Mouse (Mus musculus) midbrain, embryonic 15.5 days (tissue): Measurements from ENCODE around the gene Aes. TPM values are rescaled to one million over a fixed set of nuclear protein-coding genes. Genes with fewer than 3 reads are reported as not detected.
A peak's percentile ranks its signal among the peaks of the same experiment; 100 is the strongest.

Experiments
- ATAC-seq: fragments of 200-750 bp; cut with Nextera tagmentation; replicated peaks from 2 replicates; pipeline ENCODE4 v1.8.0; 2017; ENCODE audit warnings: moderate TSS enrichment
- H3K27ac ChIP-seq: fragments of 300-500 bp; sonication (generic); 2 replicates; pipeline ENCODE4 v1.5.1; 2015; ENCODE audit warnings: mild to moderate bottlenecking, inconsistent platforms
- H3K27me3 ChIP-seq: fragments of 300-500 bp; sonication (generic); replicated peaks from 2 replicates; pipeline ENCODE4 v1.6.1; 2015; ENCODE audit warnings: inconsistent platforms
- H3K36me3 ChIP-seq: fragments of 300-500 bp; sonication (generic); replicated peaks from 2 replicates; pipeline ENCODE4 v1.6.1; 2015; ENCODE audit warnings: inconsistent platforms
- H3K4me1 ChIP-seq: fragments of 300-500 bp; sonication (generic); 2 replicates; pipeline ENCODE4 v1.6.1; 2015; ENCODE audit warnings: inconsistent platforms
- H3K4me2 ChIP-seq: fragments of 300-500 bp; sonication (generic); 2 replicates; pipeline ENCODE4 v1.6.1; 2015; ENCODE audit warnings: inconsistent platforms, mild to moderate bottlenecking, moderate library complexity
- H3K4me3 ChIP-seq: fragments of 300-500 bp; sonication (generic); 2 replicates; pipeline ENCODE4 v1.5.1; 2015; ENCODE audit warnings: mild to moderate bottlenecking, inconsistent platforms
- H3K9ac ChIP-seq: fragments of 300-500 bp; sonication (generic); 2 replicates; pipeline ENCODE4 v1.6.1; 2015; ENCODE audit warnings: mild to moderate bottlenecking, inconsistent platforms
- H3K9me3 ChIP-seq: fragments of 300-500 bp; sonication (generic); 2 replicates; pipeline ENCODE4 v1.6.1; 2016; ENCODE audit warnings: inconsistent platforms
- WGBS: fragments of 180-500 bp; shearing (Covaris S2); methylation state at CpG from one replicate; pipeline ENCODE4 v1.1.7; 2015; ENCODE audit warnings: mixed read lengths; 5-methylcytosine and 5-hydroxymethylcytosine counted together
- polyA plus RNA-seq: library from polyadenylated mRNA; unstranded; fragments of >200 nt; fragmentation: Nextera tagmentation; extraction: Ambion mirVana; gene quantifications from 2 replicates; pipeline ENCODE4 v1.2.1, GENCODE M21; 2015

Gene Aes
- polyA plus RNA-seq, result 802 and 851 TPM in 2 replicates

- Histone ChIP-seq H3K9me3 (no peaks in the 10 kb centered on the region), H3K27ac (peak within 1 kb of the TSS; percentile 87), H3K36me3 (no peaks in the 10 kb centered on the region), H3K4me3 (peak within 1 kb of the TSS; percentile 95), H3K4me2 (peak within 1 kb of the TSS; percentile 89), H3K4me1 (peaks cover 40% of the 10 kb centered on the region), H3K9ac (peak within 1 kb of the TSS; percentile 99), H3K27me3 (no peaks in the 10 kb centered on the region)
- 1% methylated on average over 51 of the region's 53 CpGs for WGBS
- ATAC-seq, result peak; percentile 57
Observed at GRCm38 (mm10) chr10:81559163-81559626, at the start of gene Aes. Aes (plus strand) TSS chr10:81559488.

GRCm38 (mm10) chr10:81510246-81510810 is 49.0 kb upstream of the Aes start:
- Histone ChIP-seq H3K27ac (no peak overlapping the region), H3K27me3 (no peaks in the 10 kb centered on the region; the same call in 1 of the 2 replicates), H3K9ac (no peak overlapping the region), H3K4me3 (no peak overlapping the region), H3K4me1 (no peaks in the 10 kb centered on the region), H3K36me3 (no peaks in the 10 kb centered on the region), H3K4me2 (no peak overlapping the region), H3K9me3 (no peaks in the 10 kb centered on the region)
- no peak for ATAC-seq
- 80% methylated on average over 14 of the region's 14 CpGs for WGBS

- Histone ChIP-seq H3K9me3 (no peaks in the 10 kb centered on the region), H3K9ac (no peak overlapping the region), H3K27me3 (peaks cover 4% of the 10 kb centered on the region; the same call in 1 of the 2 replicates), H3K4me2 (no peak overlapping the region), H3K4me3 (no peak overlapping the region), H3K27ac (no peak overlapping the region), H3K4me1 (no peaks in the 10 kb centered on the region), H3K36me3 (no peaks in the 10 kb centered on the region)
- no peak for ATAC-seq
- 86% methylated on average over 5 of the region's 5 CpGs for WGBS
Observed at GRCm38 (mm10) chr10:81513798-81514197, 45.5 kb upstream of the Aes start.

GRCm38 (mm10) chr10:81517227-81517626 is 42.1 kb upstream of the Aes start:
- H3K4me3 ChIP-seq, result no peak overlapping the region
- H3K4me1 ChIP-seq, result no peaks in the 10 kb centered on the region
- H3K9ac ChIP-seq, result no peak overlapping the region
- ATAC-seq, result no peak
- H3K27me3 ChIP-seq, result peaks cover 4% of the 10 kb centered on the region; the same call in 1 of the 2 replicates
- no peak overlapping the region for H3K4me2 ChIP-seq
- H3K9me3 ChIP-seq, result no peaks in the 10 kb centered on the region
- H3K27ac ChIP-seq, result no peak overlapping the region
- WGBS, result 77% methylated on average over 8 of the region's 8 CpGs
- H3K36me3 ChIP-seq, result no peaks in the 10 kb centered on the region

GRCm38 (mm10) chr10:81518546-81518945 is 40.7 kb upstream of the Aes start:
- Histone ChIP-seq H3K4me3 (no peak overlapping the region), H3K36me3 (no peaks in the 10 kb centered on the region), H3K4me1 (no peaks in the 10 kb centered on the region), H3K27ac (no peak overlapping the region), H3K4me2 (no peak overlapping the region), H3K9me3 (no peaks in the 10 kb centered on the region), H3K9ac (no peak overlapping the region), H3K27me3 (0 out of 2 replicates have a peak, but pooled peaks cover 4% of the 10 kb centered on the region)
- WGBS, result 15% methylated on average over 4 of the region's 4 CpGs
- no peak for ATAC-seq

- 91% methylated on average over 6 of the region's 6 CpGs for WGBS
- ATAC-seq, result no peak
- no peak overlapping the region for H3K4me2 ChIP-seq
Observed at GRCm38 (mm10) chr10:81519227-81519977, 39.9 kb upstream of the Aes start.

GRCm38 (mm10) chr10:81519978-81520365 is 39.3 kb upstream of the Aes start:
- no peak for ATAC-seq
- H3K9ac ChIP-seq, result no peak overlapping the region
- H3K27me3 ChIP-seq, result 0 out of 2 replicates have a peak, but pooled peaks cover 4% of the 10 kb centered on the region
- H3K27ac ChIP-seq, result no peak overlapping the region
- 70% methylated on average over 3 of the region's 3 CpGs for WGBS
- no peaks in the 10 kb centered on the region for H3K36me3 ChIP-seq
- no peak overlapping the region for H3K4me3 ChIP-seq
- H3K9me3 ChIP-seq, result no peaks in the 10 kb centered on the region
- H3K4me1 ChIP-seq, result no peaks in the 10 kb centered on the region
- H3K4me2 ChIP-seq, result no peak overlapping the region

More at GRCm38 (mm10) chr10:81519227-81519977, 39.9 kb upstream of the Aes start:
- H3K4me3 ChIP-seq, result no peak overlapping the region
- H3K36me3 ChIP-seq, result no peaks in the 10 kb centered on the region
- H3K9ac ChIP-seq, result no peak overlapping the region
- H3K27me3 ChIP-seq, result 0 out of 2 replicates have a peak, but pooled peaks cover 4% of the 10 kb centered on the region
- H3K9me3 ChIP-seq, result no peaks in the 10 kb centered on the region
- no peaks in the 10 kb centered on the region for H3K4me1 ChIP-seq
- H3K27ac ChIP-seq, result no peak overlapping the region

- Histone ChIP-seq H3K9ac (no peak overlapping the region), H3K36me3 (no peaks in the 10 kb centered on the region), H3K4me1 (no peaks in the 10 kb centered on the region), H3K4me3 (no peak overlapping the region), H3K27me3 (no peaks in the 10 kb centered on the region), H3K27ac (no peak overlapping the region), H3K4me2 (no peak overlapping the region), H3K9me3 (no peaks in the 10 kb centered on the region)
- ATAC-seq, result no peak
- WGBS, result 71% methylated on average over 6 of the region's 6 CpGs
Observed at GRCm38 (mm10) chr10:81523142-81523541, 36.1 kb upstream of the Aes start.

GRCm38 (mm10) chr10:81523570-81523969 is 35.7 kb upstream of the Aes start:
- Histone ChIP-seq H3K36me3 (no peaks in the 10 kb centered on the region), H3K4me1 (no peaks in the 10 kb centered on the region), H3K9ac (no peak overlapping the region), H3K27ac (no peak overlapping the region), H3K27me3 (no peaks in the 10 kb centered on the region), H3K9me3 (no peaks in the 10 kb centered on the region), H3K4me2 (no peak overlapping the region), H3K4me3 (no peak overlapping the region)
- no peak for ATAC-seq
- 24% methylated on average over 19 of the region's 19 CpGs for whole genome bisulfite sequencing

- no peak within 1 kb of the TSS for H3K9ac ChIP-seq
- H3K27me3 ChIP-seq, result no peaks in the 10 kb centered on the region
- no peak within 1 kb of the TSS for H3K4me2 ChIP-seq
- no peaks in the 10 kb centered on the region; the same call in 1 of the 2 replicates for H3K36me3 ChIP-seq
- no peaks in the 10 kb centered on the region for H3K4me1 ChIP-seq
- no peaks in the 10 kb centered on the region for H3K9me3 ChIP-seq
- no peak within 1 kb of the TSS for H3K4me3 ChIP-seq
- ATAC-seq, result no peak
- 27% methylated on average over 9 of the region's 9 CpGs for WGBS
- no peak within 1 kb of the TSS for H3K27ac ChIP-seq
Observed at GRCm38 (mm10) chr10:81524051-81524605, 35.2 kb upstream of the Aes start, which contains the start of gene Gna15. Gna15 (minus strand) TSS chr10:81524225.

GRCm38 (mm10) chr10:81525017-81525694 is 34.1 kb upstream of the Aes start:
- H3K4me3 ChIP-seq, result no peak overlapping the region
- H3K36me3 ChIP-seq, result peaks cover 9% of the 10 kb centered on the region; the same call in 1 of the 2 replicates
- no peak overlapping the region for H3K9ac ChIP-seq
- H3K4me2 ChIP-seq, result no peak overlapping the region
- no peaks in the 10 kb centered on the region for H3K27me3 ChIP-seq
- no peaks in the 10 kb centered on the region for H3K9me3 ChIP-seq
- WGBS, result 70% methylated on average over 13 of the region's 13 CpGs
- H3K4me1 ChIP-seq, result no peaks in the 10 kb centered on the region
- no peak overlapping the region for H3K27ac ChIP-seq
- ATAC-seq, result no peak

GRCm38 (mm10) chr10:81526779-81527178 is 32.5 kb upstream of the Aes start:
- WGBS, result 16% methylated on average over 14 of the region's 14 CpGs
- H3K36me3 ChIP-seq, result peaks cover 11% of the 10 kb centered on the region; the same call in 1 of the 2 replicates
- no peak overlapping the region for H3K4me2 ChIP-seq
- no peak overlapping the region for H3K4me3 ChIP-seq
- H3K9ac ChIP-seq, result no peak overlapping the region
- no peak for ATAC-seq
- H3K9me3 ChIP-seq, result no peaks in the 10 kb centered on the region
- no peaks in the 10 kb centered on the region for H3K27me3 ChIP-seq
- no peak overlapping the region for H3K27ac ChIP-seq
- H3K4me1 ChIP-seq, result no peaks in the 10 kb centered on the region
